Mouse (Mus musculus) megakaryocyte, adult 5-6 weeks (primary cell): ENCODE results near the gene Prom1. TPM values are rescaled to one million over a fixed set of nuclear protein-coding genes. Genes with fewer than 3 reads are reported as not detected.

Experiments
- ATAC-seq: 2 replicates; pipeline ENCODE4 v1.8.0; 2016; ENCODE audit warnings: mild to moderate bottlenecking, inconsistent platforms; ENCODE audit not compliant: poor library complexity, severe bottlenecking
- total RNA-seq, 2 experiments: library from RNA; stranded (forward) in 1 of 2; stranded (reverse) in 1 of 2; fragments of 153-499, 151-499 nt in 1 of 2; fragments of 221-1000, 200-1000 nt in 1 of 2; gene quantifications; 2 replicates each; pipeline versions ENCODE4 v1.2.3 to v1.2.4; 2015 to 2017

Gene Prom1
- total RNA-seq, 2 experiments from 2014 or later, result 9.5 to 9.7 TPM

- no peak for ATAC-seq
Observed at GRCm38 (mm10) chr5:44085871-44086270, 16.0 kb downstream of the Prom1 start.

- ATAC-seq, result no peak
Observed at GRCm38 (mm10) chr5:44081108-44081507, 20.7 kb downstream of the Prom1 start.

GRCm38 (mm10) chr5:44080276-44081054 is 21.4 kb downstream of the Prom1 start:
- ATAC-seq, result no peak

- ATAC-seq, result peak; percentile 87
Observed at GRCm38 (mm10) chr5:44075432-44075831, 26.4 kb downstream of the Prom1 start.

- ATAC-seq, result 0 out of 2 replicates have a peak, but pooled peaks have one; percentile 45
Observed at GRCm38 (mm10) chr5:44073634-44074033, 28.2 kb downstream of the Prom1 start.

GRCm38 (mm10) chr5:44070529-44071133 is 31.2 kb downstream of the Prom1 start:
- no peak for ATAC-seq

- ATAC-seq, result no peak
Observed at GRCm38 (mm10) chr5:44058258-44058657, 43.6 kb downstream of the Prom1 start.

- no peak for ATAC-seq
Observed at GRCm38 (mm10) chr5:44050213-44050612, 51.6 kb downstream of the Prom1 start.

GRCm38 (mm10) chr5:44049395-44049976 is 52.3 kb downstream of the Prom1 start:
- no peak for ATAC-seq

- peak; percentile 40; the same call in 1 of the 2 replicates for ATAC-seq
Observed at GRCm38 (mm10) chr5:44048568-44049363, 53.1 kb downstream of the Prom1 start.

- ATAC-seq, result no peak
Observed at GRCm38 (mm10) chr5:44041725-44042124, 60.1 kb downstream of the Prom1 start.

GRCm38 (mm10) chr5:44041056-44041455 is 60.8 kb downstream of the Prom1 start:
- ATAC-seq, result no peak

- ATAC-seq, result no peak
Observed at GRCm38 (mm10) chr5:43998295-43998989, 103.4 kb downstream of the Prom1 start.

GRCm38 (mm10) chr5:43997626-43998025 is 104.2 kb downstream of the Prom1 start:
- no peak for ATAC-seq

- ATAC-seq, result 0 out of 2 replicates have a peak, but pooled peaks have one; percentile 21
Observed at GRCm38 (mm10) chr5:43996162-43996561, 105.7 kb downstream of the Prom1 start.

- ATAC-seq, result no peak
Observed at GRCm38 (mm10) chr5:43994981-43995380, 106.9 kb downstream of the Prom1 start.

GRCm38 (mm10) chr5:43990316-43990715 is 111.5 kb downstream of the Prom1 start:
- peak; percentile 75 for ATAC-seq

GRCm38 (mm10) chr5:43989017-43989416 is 112.8 kb downstream of the Prom1 start:
- no peak for ATAC-seq

GRCm38 (mm10) chr5:43986212-43986611 is 115.6 kb downstream of the Prom1 start:
- ATAC-seq, result no peak

- ATAC-seq, result no peak
Observed at GRCm38 (mm10) chr5:43982896-43983295, 118.9 kb downstream of the Prom1 start.
